Mouse (Mus musculus): Measurements from ENCODE around the gene Mybbp1a. TPM values are rescaled to one million over a fixed set of nuclear protein-coding genes. Genes with fewer than 3 reads are reported as not detected.
"Not testable (repeated sequence)": the region's sequence is repeated elsewhere in the genome, so short reads cannot be mapped to it uniquely, and the experiment has no call there.

The Mybbp1a gene
- total and polyA plus RNA-seq, 2 experiments from 2014 or later = 38.0 to 52.4 TPM

- H3K36me3 ChIP-seq (ENCODE audit: insufficient read depth) = no peaks in the 10 kb centered on the region
- no peaks in the 10 kb centered on the region for H3K9me3 ChIP-seq (ENCODE audit: low read length)
- DNase-seq (no peak), ATAC-seq (no peak)
- no peak overlapping the region for H3K4me3 ChIP-seq (ENCODE audit: low read depth, low read length)
- H3K9ac ChIP-seq = no peak overlapping the region
- H3K27me3 ChIP-seq (ENCODE audit: insufficient read depth, low read length) = no peaks in the 10 kb centered on the region
- H3K4me2 ChIP-seq (ENCODE audit: low read depth) = no peak overlapping the region
- 86% methylated on average over 6 of the region's 6 CpGs for WGBS
- H3K27ac ChIP-seq (ENCODE audit: low read depth, low read length) = no peak overlapping the region
- H3K4me1 ChIP-seq (ENCODE audit: insufficient read depth) = no peaks in the 10 kb centered on the region
- no peak for TF ChIP-seq CTCF (IDR thresholded peaks at IDR 0.05; ENCODE audit: low read depth)
Measured at GRCm38 (mm10) chr11:72420460-72421122, 20.6 kb upstream of the Mybbp1a start.

DNA sequence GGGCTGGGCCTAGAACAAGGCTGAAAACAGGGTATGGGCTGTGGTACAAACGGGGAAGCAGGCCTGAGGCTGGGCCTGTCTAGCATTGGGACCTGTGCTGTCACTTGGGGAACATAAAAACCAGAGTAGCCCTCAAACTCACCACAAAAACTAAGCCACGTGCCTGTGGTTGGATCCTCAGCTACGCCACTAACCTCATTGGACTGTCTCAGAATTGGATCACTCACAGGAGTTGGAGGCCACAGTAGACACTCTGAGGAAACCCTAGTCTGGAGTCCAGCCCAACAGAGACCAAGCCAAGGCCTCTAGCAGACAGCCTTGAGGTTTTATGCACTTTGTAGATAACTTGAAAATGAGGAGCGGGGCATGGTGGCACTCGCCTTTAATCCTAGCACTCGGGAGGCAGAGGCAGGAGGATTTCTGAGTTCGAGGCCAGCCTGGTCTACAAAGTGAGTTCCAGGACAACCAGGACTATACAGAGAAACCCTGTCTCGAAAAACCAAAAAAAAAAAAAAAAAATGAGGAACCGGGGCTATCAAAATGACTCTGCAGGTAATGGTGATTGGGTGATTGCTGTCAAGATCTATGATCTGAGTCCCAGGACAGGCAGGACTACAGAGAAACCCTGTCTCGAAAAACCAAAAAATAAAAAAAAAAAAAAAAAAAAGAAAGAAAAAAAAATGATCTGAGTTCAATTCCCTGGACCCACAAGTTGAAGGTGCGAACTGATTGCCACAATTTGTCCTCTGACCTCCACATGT, 19.5 kb upstream of the Mybbp1a start:
- Histone ChIP-seq H3K9me3 (ENCODE audit: low read length) (no peaks in the 10 kb centered on the region), H3K27me3 (ENCODE audit: insufficient read depth, low read length) (no peaks in the 10 kb centered on the region), H3K9ac (no peak overlapping the region), H3K4me2 (ENCODE audit: low read depth) (no peak overlapping the region), H3K4me1 (ENCODE audit: insufficient read depth) (no peaks in the 10 kb centered on the region), H3K4me3 (ENCODE audit: low read depth, low read length) (no peak overlapping the region), H3K36me3 (ENCODE audit: insufficient read depth) (no peaks in the 10 kb centered on the region), H3K27ac (ENCODE audit: low read depth, low read length) (no peak overlapping the region)
- WGBS = 92% methylated on average over 11 of the region's 11 CpGs
- no peak for DNase-seq
- no peak for TF ChIP-seq CTCF (IDR thresholded peaks at IDR 0.05; ENCODE audit: low read depth)
- no peak for ATAC-seq

DNA sequence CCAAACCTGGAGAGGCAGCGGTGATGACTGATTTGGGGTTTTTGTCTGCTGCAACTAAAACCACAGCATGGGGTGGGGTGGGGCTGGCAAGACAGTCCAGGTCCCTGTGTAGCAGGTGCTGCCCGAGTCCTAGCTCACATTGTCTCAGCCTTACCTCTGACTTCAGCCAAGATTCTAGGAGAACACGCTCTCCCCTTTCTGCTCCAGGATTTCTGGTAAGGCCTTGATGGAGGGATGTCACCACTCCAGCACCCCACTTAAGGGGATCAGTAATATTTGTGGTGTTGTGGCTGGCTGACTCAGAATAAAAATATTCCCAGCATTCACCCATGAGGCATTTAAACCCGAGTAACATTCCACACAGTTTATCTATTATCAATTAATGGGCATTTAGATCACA, 17.5 kb upstream of the Mybbp1a start:
- ATAC-seq = no peak
- Histone ChIP-seq H3K9ac (no peak overlapping the region), H3K27me3 (ENCODE audit: insufficient read depth, low read length) (no peaks in the 10 kb centered on the region), H3K4me2 (ENCODE audit: low read depth) (no peak overlapping the region), H3K4me3 (ENCODE audit: low read depth, low read length) (no peak overlapping the region), H3K36me3 (ENCODE audit: insufficient read depth) (no peaks in the 10 kb centered on the region), H3K27ac (ENCODE audit: low read depth, low read length) (no peak overlapping the region), H3K9me3 (ENCODE audit: low read length) (no peaks in the 10 kb centered on the region), H3K4me1 (ENCODE audit: insufficient read depth) (no peaks in the 10 kb centered on the region)
- no peak for TF ChIP-seq CTCF (IDR thresholded peaks at IDR 0.05; ENCODE audit: low read depth)
- DNase-seq = no peak
- WGBS = 87% methylated on average over 4 of the region's 4 CpGs

- no peak for TF ChIP-seq CTCF (IDR thresholded peaks at IDR 0.05; ENCODE audit: low read depth)
- Histone ChIP-seq H3K9me3 (ENCODE audit: low read length) (no peaks in the 10 kb centered on the region), H3K36me3 (ENCODE audit: insufficient read depth) (no peaks in the 10 kb centered on the region), H3K4me3 (ENCODE audit: low read depth, low read length) (no peak overlapping the region), H3K27me3 (ENCODE audit: insufficient read depth, low read length) (no peaks in the 10 kb centered on the region), H3K4me2 (ENCODE audit: low read depth) (no peak overlapping the region), H3K9ac (no peak overlapping the region), H3K27ac (ENCODE audit: low read depth, low read length) (no peak overlapping the region), H3K4me1 (ENCODE audit: insufficient read depth) (no peaks in the 10 kb centered on the region)
- DNase-seq = no peak
- ATAC-seq = no peak
Measured at GRCm38 (mm10) chr11:72425201-72425600, 16.0 kb upstream of the Mybbp1a start.

DNA sequence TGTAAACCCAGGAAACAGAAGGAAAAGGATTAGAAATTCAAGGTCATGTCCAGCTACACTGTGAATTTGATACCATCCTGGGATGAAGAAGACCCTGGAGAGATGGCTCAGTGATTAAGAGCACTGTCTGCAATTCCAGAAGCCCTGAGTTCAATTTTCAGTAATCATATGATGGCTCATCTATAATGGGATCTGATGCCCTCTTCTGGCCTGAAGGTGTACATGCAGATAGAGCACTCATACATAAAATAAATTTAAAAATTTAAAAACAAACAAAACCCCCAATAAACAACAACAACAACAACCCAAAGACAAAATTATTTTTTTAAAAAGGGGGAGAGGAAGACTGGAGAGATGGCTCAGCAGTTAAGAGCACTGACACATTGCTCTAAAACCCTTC, 14.3 kb upstream of the Mybbp1a start:
- Histone ChIP-seq H3K27ac (ENCODE audit: low read depth, low read length) (no peak overlapping the region), H3K4me3 (ENCODE audit: low read depth, low read length) (no peak overlapping the region), H3K4me2 (ENCODE audit: low read depth) (no peak overlapping the region), H3K4me1 (ENCODE audit: insufficient read depth) (no peaks in the 10 kb centered on the region), H3K9ac (no peak overlapping the region), H3K27me3 (ENCODE audit: insufficient read depth, low read length) (no peaks in the 10 kb centered on the region), H3K36me3 (ENCODE audit: insufficient read depth) (no peaks in the 10 kb centered on the region), H3K9me3 (ENCODE audit: low read length) (no peaks in the 10 kb centered on the region)
- no peak for DNase-seq
- peak; percentile 52 for TF ChIP-seq CTCF (IDR thresholded peaks at IDR 0.05; ENCODE audit: low read depth)
- ATAC-seq = no peak

DNA sequence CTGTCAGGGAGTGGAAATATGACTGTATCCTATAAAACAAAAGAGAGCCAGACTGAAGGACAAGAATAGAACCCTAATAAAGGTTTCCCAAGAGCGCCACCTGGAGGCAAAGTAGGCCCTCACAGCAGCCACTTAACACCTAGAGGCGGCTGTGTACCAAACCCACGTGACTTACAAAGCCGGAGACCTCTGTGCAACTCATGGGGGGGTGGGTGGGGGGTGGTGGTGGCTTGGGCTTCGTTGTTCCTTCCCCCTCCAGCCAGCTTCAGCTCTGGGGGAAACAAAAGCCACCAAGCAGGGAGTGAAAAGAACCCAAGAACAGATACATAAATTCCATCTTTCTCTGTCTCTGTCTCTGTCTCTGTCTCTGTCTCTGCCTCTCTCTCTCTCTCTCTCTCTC, 12.5 kb upstream of the Mybbp1a start:
- H3K36me3 ChIP-seq (ENCODE audit: insufficient read depth) = no peaks in the 10 kb centered on the region
- ATAC-seq (peak; percentile 55; the same call in 1 of the 2 replicates), DNase-seq (peak; percentile 77)
- H3K27me3 ChIP-seq (ENCODE audit: insufficient read depth, low read length) = no peaks in the 10 kb centered on the region
- H3K9me3 ChIP-seq (ENCODE audit: low read length) = no peaks in the 10 kb centered on the region
- WGBS = 0% methylated on average over 5 of the region's 5 CpGs
- H3K4me2 ChIP-seq (ENCODE audit: low read depth) = no peak overlapping the region
- TF ChIP-seq CTCF (IDR thresholded peaks at IDR 0.05; ENCODE audit: low read depth) = peak; percentile 57
- H3K4me3 ChIP-seq (ENCODE audit: low read depth, low read length) = no peak overlapping the region
- H3K27ac ChIP-seq (ENCODE audit: low read depth, low read length) = no peak overlapping the region
- no peaks in the 10 kb centered on the region for H3K4me1 ChIP-seq (ENCODE audit: insufficient read depth)
- no peak overlapping the region for H3K9ac ChIP-seq

DNA sequence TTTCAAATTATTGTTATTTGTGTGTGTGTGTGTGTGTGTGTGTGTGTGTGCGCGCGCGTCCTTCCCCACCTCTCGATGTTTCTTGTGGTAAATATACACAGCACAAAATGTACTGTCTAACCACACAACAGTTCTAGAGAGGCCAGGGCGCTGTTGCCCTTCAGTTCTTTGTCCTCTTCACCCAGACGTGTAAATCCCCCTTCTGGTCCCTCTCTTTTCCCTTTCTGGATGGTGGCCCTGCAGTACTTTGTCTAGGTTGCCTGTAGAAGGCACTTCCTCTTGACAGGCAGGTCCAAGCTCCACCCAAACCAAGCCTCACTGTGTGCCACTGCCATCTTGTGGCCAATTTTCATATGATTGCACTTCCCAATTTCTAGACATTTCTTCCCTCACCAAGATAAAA, 11.9 kb upstream of the Mybbp1a start:
- H3K27me3 ChIP-seq (ENCODE audit: insufficient read depth, low read length) = no peaks in the 10 kb centered on the region
- TF ChIP-seq CTCF (IDR thresholded peaks at IDR 0.05; ENCODE audit: low read depth) = peak; percentile 91
- H3K9ac ChIP-seq = no peak overlapping the region
- 0 out of 2 replicates have a peak overlapping the region, but pooled peaks have one; percentile 3 for H3K4me2 ChIP-seq (ENCODE audit: low read depth)
- ATAC-seq = peak; percentile 77; the same call in 1 of the 2 replicates
- no peaks in the 10 kb centered on the region for H3K36me3 ChIP-seq (ENCODE audit: insufficient read depth)
- DNase-seq = peak; percentile 85
- H3K4me3 ChIP-seq (ENCODE audit: low read depth, low read length) = no peak overlapping the region
- H3K27ac ChIP-seq (ENCODE audit: low read depth, low read length) = no peak overlapping the region
- H3K4me1 ChIP-seq (ENCODE audit: insufficient read depth) = no peaks in the 10 kb centered on the region
- 43% methylated on average over 7 of the region's 7 CpGs for WGBS
- no peaks in the 10 kb centered on the region for H3K9me3 ChIP-seq (ENCODE audit: low read length)

DNA sequence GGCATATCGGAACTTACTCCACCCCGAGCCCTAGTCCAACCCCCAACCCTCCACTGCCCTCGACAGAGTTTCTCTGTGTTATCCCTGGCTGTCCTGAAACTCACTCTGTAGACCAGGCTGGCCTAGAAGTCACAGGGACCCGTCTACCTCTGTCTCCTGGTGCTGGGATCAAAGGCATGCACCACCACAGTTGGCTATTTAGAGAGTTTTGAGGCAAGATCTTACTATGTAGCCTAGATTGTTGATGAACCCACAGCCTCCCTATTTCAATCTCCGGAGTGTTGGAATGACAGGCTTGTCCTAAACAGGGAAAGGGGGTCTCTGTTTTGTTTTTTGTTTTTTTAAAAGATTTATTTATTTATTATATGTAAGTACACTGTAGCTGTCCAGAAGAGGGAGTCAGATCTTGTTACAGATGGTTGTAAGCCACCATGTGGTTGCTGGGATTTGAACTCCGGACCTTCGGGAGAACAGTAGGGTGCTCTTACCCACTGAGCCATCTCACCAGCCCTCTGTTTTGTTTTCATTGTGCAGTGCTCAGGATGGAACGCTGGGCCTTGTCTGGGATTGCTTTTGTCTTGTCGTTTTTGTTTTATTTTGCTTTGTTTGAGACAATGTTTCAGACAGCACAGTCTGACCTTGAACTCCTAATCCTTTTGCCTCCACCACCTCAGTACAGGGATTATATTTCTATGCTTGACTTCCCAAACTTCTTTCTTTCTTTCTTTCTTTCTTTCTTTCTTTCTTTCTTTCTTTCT, 10.7 kb upstream of the Mybbp1a start:
- not testable (repeated sequence) for H3K9ac ChIP-seq; H3K9me3 ChIP-seq (ENCODE audit: low read length); H3K27ac ChIP-seq (ENCODE audit: low read depth, low read length); H3K36me3 ChIP-seq (ENCODE audit: insufficient read depth); DNase-seq; H3K4me3 ChIP-seq (ENCODE audit: low read depth, low read length); H3K27me3 ChIP-seq (ENCODE audit: insufficient read depth, low read length); ATAC-seq; H3K4me1 ChIP-seq (ENCODE audit: insufficient read depth); H3K4me2 ChIP-seq (ENCODE audit: low read depth)
- 66% methylated on average over 9 of the region's 9 CpGs for WGBS

All from forebrain, postnatal 0 days (tissue).